Mouse (Mus musculus) forebrain, embryonic 11.5 days (tissue): ENCODE results near the gene Tle3. TPM values are rescaled to one million over a fixed set of nuclear protein-coding genes. Genes with fewer than 3 reads are reported as not detected.

Experiments
- ATAC-seq: fragments of 200-750 bp; cut with Nextera tagmentation; replicated peaks from 2 replicates; pipeline ENCODE4 v1.8.0; 2017; ENCODE audit warnings: moderate TSS enrichment; ENCODE audit not compliant: low FRiP score
- DNase-seq: peaks from one replicate; pipeline ENCODE4 v3.0.0-alpha.2; 2017; ENCODE audit warnings: low spot score
- H3K27ac ChIP-seq: fragments of 300-500 bp; sonication (generic); 2 replicates; pipeline ENCODE4 v1.5.1; 2014; ENCODE audit warnings: low read depth, low read length
- H3K27me3 ChIP-seq: fragments of 300-500 bp; sonication (generic); 2 replicates; pipeline ENCODE4 v1.6.1; 2014; ENCODE audit warnings: mild to moderate bottlenecking, low read length, mixed read lengths; ENCODE audit not compliant: control insufficient read depth, insufficient read depth
- H3K36me3 ChIP-seq: fragments of 300-500 bp; sonication (generic); 2 replicates; pipeline ENCODE4 v1.6.1; 2014; ENCODE audit warnings: mild to moderate bottlenecking, low read length, moderate library complexity, mixed read lengths; ENCODE audit not compliant: control insufficient read depth, insufficient read depth
- H3K4me1 ChIP-seq: fragments of 300-500 bp; sonication (generic); replicated peaks from 2 replicates; pipeline ENCODE4 v1.6.1; 2014; ENCODE audit warnings: low read length, mixed read lengths; ENCODE audit not compliant: control insufficient read depth, insufficient read depth
- H3K4me2 ChIP-seq: fragments of 300-500 bp; sonication (generic); 2 replicates; pipeline ENCODE4 v1.6.1; 2014; ENCODE audit warnings: low read depth, mild to moderate bottlenecking, low read length, moderate library complexity, mixed read lengths; ENCODE audit not compliant: severe bottlenecking
- H3K4me3 ChIP-seq: fragments of 300-500 bp; sonication (generic); 2 replicates; pipeline ENCODE4 v1.5.1; 2014; ENCODE audit warnings: low read depth, low read length
- H3K9ac ChIP-seq: fragments of 300-500 bp; sonication (generic); 2 replicates; pipeline ENCODE4 v1.6.1; 2014; ENCODE audit warnings: low read length
- H3K9me3 ChIP-seq: fragments of 300-500 bp; sonication (generic); 2 replicates; pipeline ENCODE4 v1.6.1; 2016; ENCODE audit warnings: low read length, mixed read lengths; ENCODE audit not compliant: control insufficient read depth
- WGBS: fragments of 180-500 bp; shearing (Covaris S2); extraction: QIAGEN DNeasy Blood & Tissue Kit; methylation state at CpG from one replicate; pipeline ENCODE4 v1.1.7; 2014; 5-methylcytosine and 5-hydroxymethylcytosine counted together
- polyA plus RNA-seq: library from polyadenylated mRNA; unstranded; fragments of >200 nt; fragmentation: Nextera tagmentation; extraction: Ambion mirVana; gene quantifications from 2 replicates; pipeline ENCODE4 v1.2.1, GENCODE M21; 2014

Gene Tle3
- polyA plus RNA-seq, 1 experiment from 2014 or later = 58.2 TPM

- Histone ChIP-seq H3K4me1 (0 out of 2 replicates have a peak, but pooled peaks cover 1% of the 10 kb centered on the region), H3K27me3 (no peaks in the 10 kb centered on the region; the same call in 1 of the 2 replicates), H3K27ac (no peak overlapping the region)
Observed at GRCm38 (mm10) chr9:61344684-61345083, 27.5 kb upstream of the Tle3 start.

GRCm38 (mm10) chr9:61347011-61347410 is 25.2 kb upstream of the Tle3 start:
- Histone ChIP-seq H3K9me3 (no peaks in the 10 kb centered on the region), H3K4me1 (no peaks in the 10 kb centered on the region), H3K27ac (no peak overlapping the region), H3K4me3 (no peak overlapping the region), H3K4me2 (no peak overlapping the region), H3K9ac (no peak overlapping the region), H3K36me3 (no peaks in the 10 kb centered on the region), H3K27me3 (no peaks in the 10 kb centered on the region; the same call in 1 of the 2 replicates)
- DNase-seq (no peak), ATAC-seq (no peak)
- 33% methylated on average over 7 of the region's 7 CpGs for WGBS

More at GRCm38 (mm10) chr9:61344684-61345083, 27.5 kb upstream of the Tle3 start:
- Histone ChIP-seq H3K4me2 (no peak overlapping the region), H3K9me3 (no peaks in the 10 kb centered on the region), H3K4me3 (no peak overlapping the region), H3K36me3 (no peaks in the 10 kb centered on the region), H3K9ac (no peak overlapping the region)
- WGBS = 75% methylated on average over 6 of the region's 6 CpGs
- ATAC-seq (no peak), DNase-seq (no peak)

- ATAC-seq (no peak), DNase-seq (no peak)
- H3K4me3 ChIP-seq = no peak overlapping the region
- no peak overlapping the region for H3K9ac ChIP-seq
- no peaks in the 10 kb centered on the region for H3K36me3 ChIP-seq
- H3K4me1 ChIP-seq = no peaks in the 10 kb centered on the region
- no peak overlapping the region for H3K4me2 ChIP-seq
- 90% methylated on average over 9 of the region's 9 CpGs for WGBS
- H3K27ac ChIP-seq = no peak overlapping the region
- no peaks in the 10 kb centered on the region for H3K9me3 ChIP-seq
- no peaks in the 10 kb centered on the region; the same call in 1 of the 2 replicates for H3K27me3 ChIP-seq
Observed at GRCm38 (mm10) chr9:61348036-61348435, 24.1 kb upstream of the Tle3 start.

- no peaks in the 10 kb centered on the region for H3K36me3 ChIP-seq
- WGBS = 49% methylated on average over 6 of the region's 6 CpGs
- no peaks in the 10 kb centered on the region for H3K9me3 ChIP-seq
- ATAC-seq (no peak; the same call in 1 of the 2 replicates), DNase-seq (no peak)
- H3K27me3 ChIP-seq = no peaks in the 10 kb centered on the region; the same call in 1 of the 2 replicates
- no peaks in the 10 kb centered on the region for H3K4me1 ChIP-seq
- no peak overlapping the region for H3K27ac ChIP-seq
- H3K4me3 ChIP-seq = no peak overlapping the region
- H3K4me2 ChIP-seq = no peak overlapping the region
- H3K9ac ChIP-seq = no peak overlapping the region
Observed at GRCm38 (mm10) chr9:61348616-61349015, 23.6 kb upstream of the Tle3 start.

- no peaks in the 10 kb centered on the region for H3K36me3 ChIP-seq
- no peaks in the 10 kb centered on the region for H3K9me3 ChIP-seq
- no peak overlapping the region for H3K27ac ChIP-seq
- 92% methylated on average over 7 of the region's 7 CpGs for WGBS
- DNase-seq = no peak
- H3K9ac ChIP-seq = no peak overlapping the region
- H3K27me3 ChIP-seq = no peaks in the 10 kb centered on the region; the same call in 1 of the 2 replicates
- H3K4me2 ChIP-seq = no peak overlapping the region
- no peak overlapping the region for H3K4me3 ChIP-seq
- H3K4me1 ChIP-seq = no peaks in the 10 kb centered on the region
- ATAC-seq = no peak
Observed at GRCm38 (mm10) chr9:61349697-61350096, 22.5 kb upstream of the Tle3 start.

GRCm38 (mm10) chr9:61351164-61351563 is 21.0 kb upstream of the Tle3 start:
- Histone ChIP-seq H3K9me3 (no peaks in the 10 kb centered on the region), H3K36me3 (no peaks in the 10 kb centered on the region), H3K27me3 (no peaks in the 10 kb centered on the region), H3K4me1 (no peaks in the 10 kb centered on the region), H3K9ac (no peak overlapping the region), H3K4me3 (no peak overlapping the region), H3K27ac (no peak overlapping the region), H3K4me2 (no peak overlapping the region)
- ATAC-seq (no peak), DNase-seq (no peak)
- 19% methylated on average over 4 of the region's 4 CpGs for WGBS

- Histone ChIP-seq H3K4me2 (no peak overlapping the region), H3K4me1 (peaks cover 13% of the 10 kb centered on the region), H3K27ac (no peak overlapping the region), H3K27me3 (peaks cover 2% of the 10 kb centered on the region; the same call in 1 of the 2 replicates), H3K9me3 (peaks cover 2% of the 10 kb centered on the region; the same call in 1 of the 2 replicates), H3K9ac (no peak overlapping the region), H3K36me3 (no peaks in the 10 kb centered on the region), H3K4me3 (no peak overlapping the region)
- 46% methylated on average over 4 of the region's 4 CpGs for WGBS
- ATAC-seq = no peak
- DNase-seq = no peak
Observed at GRCm38 (mm10) chr9:61358933-61359332, 13.2 kb upstream of the Tle3 start.

GRCm38 (mm10) chr9:61359741-61360140 is 12.4 kb upstream of the Tle3 start:
- 91% methylated on average over 3 of the region's 3 CpGs for WGBS
- no peak overlapping the region for H3K4me3 ChIP-seq
- peaks cover 7% of the 10 kb centered on the region for H3K27me3 ChIP-seq
- no peaks in the 10 kb centered on the region for H3K36me3 ChIP-seq
- H3K27ac ChIP-seq = no peak overlapping the region
- peaks cover 2% of the 10 kb centered on the region; the same call in 1 of the 2 replicates for H3K9me3 ChIP-seq
- DNase-seq = no peak
- H3K4me2 ChIP-seq = no peak overlapping the region
- no peak for ATAC-seq
- peaks cover 13% of the 10 kb centered on the region for H3K4me1 ChIP-seq
- no peak overlapping the region for H3K9ac ChIP-seq

GRCm38 (mm10) chr9:61360163-61360562 is 12.0 kb upstream of the Tle3 start:
- Histone ChIP-seq H3K4me3 (no peak overlapping the region), H3K4me2 (no peak overlapping the region), H3K27ac (no peak overlapping the region), H3K9ac (no peak overlapping the region), H3K27me3 (peaks cover 7% of the 10 kb centered on the region), H3K36me3 (no peaks in the 10 kb centered on the region), H3K4me1 (peaks cover 13% of the 10 kb centered on the region), H3K9me3 (peaks cover 2% of the 10 kb centered on the region; the same call in 1 of the 2 replicates)
- no peak for ATAC-seq
- DNase-seq = no peak
- 91% methylated on average over 8 of the region's 8 CpGs for WGBS
